Mouse (Mus musculus): ENCODE measurements around the gene Abcb5.
"Not testable (repeated sequence)": the region's sequence is repeated elsewhere in the genome, so short reads cannot be mapped to it uniquely, and the experiment has no call there.

Gene Abcb5

GRCm38 (mm10) chr12:118966321-118966720, at the start of gene Abcb5:
Abcb5 (minus strand) TSS chr12:118966421.
- DNase-seq (ENCODE audit: low spot score), result no peak

GRCm38 (mm10) chr12:118999230-118999629, 33.0 kb upstream of the Abcb5 start:
- no peak for DNase-seq (ENCODE audit: low spot score)

- peak; percentile 40 for DNase-seq (ENCODE audit: low spot score)
Observed at GRCm38 (mm10) chr12:118994328-118995166, 28.3 kb upstream of the Abcb5 start.

- DNase-seq (ENCODE audit: low spot score), result no peak
Observed at GRCm38 (mm10) chr12:118984852-118985251, 18.6 kb upstream of the Abcb5 start.

- peak; percentile 92 for DNase-seq (ENCODE audit: low spot score)
Observed at GRCm38 (mm10) chr12:118930386-118931318, 35.6 kb downstream of the Abcb5 start.

GRCm38 (mm10) chr12:118926813-118927281, 39.4 kb downstream of the Abcb5 start:
- peak; percentile 84 for DNase-seq (ENCODE audit: low spot score)

- DNase-seq (ENCODE audit: low spot score), result not testable (repeated sequence)
Observed at GRCm38 (mm10) chr12:118923874-118924273, 42.3 kb downstream of the Abcb5 start.

GRCm38 (mm10) chr12:118917771-118918170, 48.5 kb downstream of the Abcb5 start:
- no peak for DNase-seq (ENCODE audit: low spot score)

- no peak for DNase-seq (ENCODE audit: low spot score)
Observed at GRCm38 (mm10) chr12:118910360-118910759, 55.9 kb downstream of the Abcb5 start.

- peak; percentile 5 for DNase-seq (ENCODE audit: low spot score)
Observed at GRCm38 (mm10) chr12:118902249-118902648, 64.0 kb downstream of the Abcb5 start.

- no peak for DNase-seq (ENCODE audit: low spot score)
Observed at GRCm38 (mm10) chr12:118887964-118888363, 78.3 kb downstream of the Abcb5 start.

GRCm38 (mm10) chr12:118882790-118883189, 83.4 kb downstream of the Abcb5 start:
- DNase-seq (ENCODE audit: low spot score), result no peak

GRCm38 (mm10) chr12:118872673-118873072, 93.5 kb downstream of the Abcb5 start:
- DNase-seq (ENCODE audit: low spot score), result no peak

- DNase-seq (ENCODE audit: low spot score), result peak; percentile 60
Observed at GRCm38 (mm10) chr12:118856151-118856550, 110.1 kb downstream of the Abcb5 start.

GRCm38 (mm10) chr12:118854831-118855453, 111.3 kb downstream of the Abcb5 start:
- peak; percentile 93 for DNase-seq (ENCODE audit: low spot score)

GRCm38 (mm10) chr12:118854401-118854800, 111.8 kb downstream of the Abcb5 start:
- peak; percentile 63 for DNase-seq (ENCODE audit: low spot score)

GRCm38 (mm10) chr12:118853331-118853730, 112.9 kb downstream of the Abcb5 start:
- DNase-seq (ENCODE audit: low spot score), result peak; percentile 56

- no peak for DNase-seq (ENCODE audit: low spot score)
Observed at GRCm38 (mm10) chr12:118850851-118851410, 115.3 kb downstream of the Abcb5 start.

GRCm38 (mm10) chr12:118849996-118850395, 116.2 kb downstream of the Abcb5 start:
- DNase-seq (ENCODE audit: low spot score), result peak; percentile 71

GRCm38 (mm10) chr12:118849203-118849861, 116.9 kb downstream of the Abcb5 start:
- DNase-seq (ENCODE audit: low spot score), result peak; percentile 47

Data from embryo, embryonic 10.5 days (tissue).